Mouse (Mus musculus): ENCODE results near the gene Cep63. TPM values are rescaled to one million over a fixed set of nuclear protein-coding genes. Genes with fewer than 3 reads are reported as not detected.
A peak's percentile ranks its signal among the peaks of the same experiment; 100 is the strongest.

Gene Cep63
- polyA plus RNA-seq, 1 experiment from 2014 or later = 62.6 TPM

DNA sequence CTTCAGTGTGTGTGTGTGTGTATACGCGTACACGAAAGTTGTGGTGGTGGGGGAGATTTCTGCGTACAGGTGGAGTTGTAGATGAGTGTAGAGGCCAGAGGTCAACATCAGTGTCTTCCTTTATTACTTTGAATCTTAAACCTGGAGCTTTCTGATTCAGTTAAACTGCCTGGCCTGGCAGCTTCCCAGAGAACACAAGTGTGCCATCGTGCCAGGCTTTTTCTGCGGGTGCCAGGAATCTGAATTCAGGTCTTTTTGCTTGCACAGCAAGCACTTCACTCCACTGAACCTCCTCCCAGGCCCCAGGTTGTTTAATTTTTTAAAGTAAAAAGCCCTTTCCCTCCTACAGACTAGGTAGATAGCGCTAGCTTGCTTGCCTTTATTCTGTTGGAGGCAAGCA, 1.1 kb upstream of the Cep63 start:
- H3K9ac ChIP-seq (replicated peaks) = peak overlapping the region; percentile 98
- peak overlapping the region; percentile 80 for H3K4me2 ChIP-seq (replicated peaks)
- H3K36me3 ChIP-seq = 0 out of 2 replicates have a peak, but pooled peaks cover 6% of the 10 kb centered on the region
- H3K27ac ChIP-seq (replicated peaks) = no peak overlapping the region
- peaks cover 14% of the 10 kb centered on the region for H3K4me1 ChIP-seq
- H3K4me3 ChIP-seq = peak overlapping the region; percentile 85
- no peak for ATAC-seq (ENCODE audit: low FRiP score, low read depth)
- 92% methylated on average over 7 of the region's 7 CpGs for WGBS
- H3K9me3 ChIP-seq = no peaks in the 10 kb centered on the region
- no peaks in the 10 kb centered on the region for H3K27me3 ChIP-seq

DNA sequence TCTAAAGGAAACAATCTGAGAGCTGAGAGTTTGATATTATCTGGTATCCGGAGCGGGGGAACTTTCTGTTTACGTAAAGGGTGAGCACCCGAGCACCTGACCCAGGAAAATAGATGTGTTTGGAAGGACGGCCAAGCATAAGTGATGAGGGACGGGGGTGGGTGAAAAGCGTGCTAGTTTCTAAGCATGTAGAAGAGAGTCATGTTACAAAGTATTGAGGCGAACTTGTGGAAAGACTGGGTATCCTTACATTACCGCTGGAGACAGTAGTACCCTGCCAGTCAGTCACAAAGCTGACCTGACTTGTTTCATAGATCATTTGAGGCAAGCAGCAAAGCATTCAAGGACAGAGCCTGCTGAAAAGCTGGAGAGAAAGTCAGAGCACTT, 498 bp upstream of the Cep63 start:
- 0% methylated on average over 9 of the region's 9 CpGs for WGBS
- H3K36me3 ChIP-seq = 0 out of 2 replicates have a peak, but pooled peaks cover 6% of the 10 kb centered on the region
- peak overlapping the region; percentile 98 for H3K9ac ChIP-seq (replicated peaks)
- peaks cover 14% of the 10 kb centered on the region for H3K4me1 ChIP-seq
- ATAC-seq (ENCODE audit: low FRiP score, low read depth) = no peak
- no peaks in the 10 kb centered on the region for H3K27me3 ChIP-seq
- peak overlapping the region; percentile 97 for H3K27ac ChIP-seq (replicated peaks)
- peak overlapping the region; percentile 80 for H3K4me2 ChIP-seq (replicated peaks)
- peak overlapping the region; percentile 85 for H3K4me3 ChIP-seq
- H3K9me3 ChIP-seq = no peaks in the 10 kb centered on the region

DNA sequence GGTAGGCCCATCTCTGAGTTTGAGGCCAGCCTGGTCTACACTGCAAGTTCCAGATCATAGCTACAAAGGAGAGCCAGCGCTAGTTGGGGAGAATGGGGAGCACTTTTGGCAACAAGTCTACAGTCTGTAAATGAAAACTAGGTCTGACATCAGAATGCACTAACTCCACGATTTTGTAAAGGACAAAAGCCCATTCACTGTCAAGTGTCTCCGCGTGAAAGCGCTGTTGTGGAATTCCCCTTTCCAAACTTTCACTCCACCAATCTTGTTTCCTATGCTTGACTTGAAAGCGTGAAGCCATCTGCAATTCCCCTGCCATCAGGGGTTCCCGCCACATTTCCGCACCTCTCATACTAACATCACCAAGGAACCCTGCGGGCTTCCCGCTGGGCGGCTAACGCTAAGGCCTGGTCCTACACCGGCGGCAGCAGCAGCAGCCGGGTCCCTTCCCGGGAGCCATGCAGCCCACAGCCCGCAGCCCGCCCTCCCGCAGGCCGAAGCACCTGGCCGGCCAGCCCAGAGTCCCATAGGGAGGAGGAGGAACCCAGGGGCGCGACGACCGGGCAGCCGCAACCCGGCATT, 842 bp downstream of the Cep63 start:
- Histone ChIP-seq H3K4me2 (replicated peaks) (peak overlapping the region; percentile 80), H3K4me3 (peak overlapping the region; percentile 85), H3K27me3 (no peaks in the 10 kb centered on the region), H3K9ac (replicated peaks) (peak overlapping the region; percentile 98), H3K36me3 (no peaks in the 10 kb centered on the region), H3K27ac (replicated peaks) (peak overlapping the region; percentile 97), H3K9me3 (no peaks in the 10 kb centered on the region), H3K4me1 (peaks cover 14% of the 10 kb centered on the region)
- ATAC-seq (ENCODE audit: low FRiP score, low read depth) = peak; percentile 75; the same call in 1 of the 2 replicates
- under 1% methylated on average over 27 of the region's 27 CpGs for WGBS

DNA sequence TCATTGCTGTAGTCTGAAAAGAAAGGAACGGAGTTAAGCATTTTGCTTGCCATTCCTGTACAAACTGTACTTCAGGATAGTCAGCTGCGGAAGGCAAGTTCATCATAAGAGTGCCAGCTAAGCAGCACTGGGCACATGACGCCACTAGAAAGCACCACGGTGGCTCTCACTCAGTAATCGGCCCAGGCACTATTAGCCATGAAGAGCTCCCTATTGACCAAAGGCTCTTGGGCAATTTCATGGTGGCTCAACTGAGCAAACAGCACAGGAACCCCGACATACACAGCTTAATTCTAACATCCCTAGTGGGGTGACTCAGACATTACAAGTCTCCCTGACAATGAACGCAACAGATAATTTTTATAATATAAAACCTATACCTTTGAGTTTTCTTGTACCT, 2.8 kb downstream of the Cep63 start:
- Histone ChIP-seq H3K27ac (replicated peaks) (no peak overlapping the region), H3K27me3 (no peaks in the 10 kb centered on the region), H3K4me2 (replicated peaks) (no peak overlapping the region), H3K4me3 (no peak overlapping the region), H3K9ac (replicated peaks) (no peak overlapping the region), H3K36me3 (peaks cover 9% of the 10 kb centered on the region; the same call in 1 of the 2 replicates), H3K4me1 (peaks cover 14% of the 10 kb centered on the region), H3K9me3 (no peaks in the 10 kb centered on the region)
- WGBS = 81% methylated on average over 7 of the region's 7 CpGs
- ATAC-seq (ENCODE audit: low FRiP score, low read depth) = no peak

DNA sequence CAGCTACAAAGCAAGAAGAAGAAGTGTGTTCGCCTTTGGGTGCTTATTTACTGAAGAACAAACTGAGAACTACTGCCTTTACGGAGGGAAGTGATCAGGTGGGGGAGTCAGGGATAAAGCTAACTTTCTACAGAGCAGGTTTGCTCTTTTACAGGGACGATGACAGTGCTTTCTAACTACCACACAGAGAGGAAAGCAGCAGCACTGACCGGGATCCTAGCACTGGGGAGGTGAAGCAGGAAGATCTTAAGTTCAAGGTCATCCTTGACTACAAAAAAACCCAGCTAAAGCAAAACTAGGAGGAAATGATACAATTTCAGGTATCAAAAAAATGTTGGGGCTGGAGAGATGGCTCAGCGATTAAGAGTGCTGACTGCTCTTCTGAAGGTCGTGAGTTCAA, 3.5 kb downstream of the Cep63 start:
- no peaks in the 10 kb centered on the region for H3K27me3 ChIP-seq
- H3K9me3 ChIP-seq = no peaks in the 10 kb centered on the region
- H3K4me1 ChIP-seq = peaks cover 14% of the 10 kb centered on the region
- no peak overlapping the region for H3K4me3 ChIP-seq
- no peak overlapping the region for H3K9ac ChIP-seq (replicated peaks)
- ATAC-seq (ENCODE audit: low FRiP score, low read depth) = no peak
- H3K36me3 ChIP-seq = peaks cover 16% of the 10 kb centered on the region; the same call in 1 of the 2 replicates
- 88% methylated on average over 6 of the region's 6 CpGs for WGBS
- H3K4me2 ChIP-seq (replicated peaks) = no peak overlapping the region
- H3K27ac ChIP-seq (replicated peaks) = no peak overlapping the region; the same call in 1 of the 2 replicates

DNA sequence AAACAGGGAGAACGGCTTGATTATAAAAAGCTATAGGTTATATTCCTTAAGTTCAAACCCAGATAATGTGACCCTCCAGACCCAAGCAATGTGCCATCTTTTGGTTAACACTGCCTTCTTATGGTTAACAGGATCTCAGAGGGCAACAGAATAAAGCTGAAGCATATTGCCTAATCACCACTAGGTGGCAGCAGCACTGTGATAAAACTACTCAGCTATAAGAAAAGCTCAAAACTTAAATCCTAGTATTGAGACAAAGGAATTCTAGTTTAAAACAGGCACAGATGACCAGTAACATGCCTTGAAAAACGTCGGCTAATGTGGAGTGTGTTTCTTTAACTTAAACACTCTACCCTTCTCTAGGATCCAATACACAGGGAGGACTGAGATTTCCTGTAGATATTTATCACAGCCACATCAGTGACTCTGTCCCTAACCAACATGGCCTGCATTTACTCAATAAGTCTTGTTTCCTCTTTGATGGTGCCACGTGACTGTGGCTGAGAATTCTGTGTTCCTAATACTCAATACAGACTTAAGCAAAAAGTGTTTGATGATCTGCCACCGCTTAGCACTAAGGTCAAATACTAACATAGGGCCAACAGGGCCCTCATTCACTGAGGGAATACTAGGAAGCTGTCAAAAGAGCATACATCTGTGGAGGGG, 4.0 kb downstream of the Cep63 start:
- peaks cover 9% of the 10 kb centered on the region for H3K4me1 ChIP-seq
- H3K9me3 ChIP-seq = no peaks in the 10 kb centered on the region
- no peak overlapping the region for H3K9ac ChIP-seq (replicated peaks)
- WGBS = 39% methylated on average over 5 of the region's 5 CpGs
- no peak for ATAC-seq (ENCODE audit: low FRiP score, low read depth)
- H3K4me3 ChIP-seq = no peak overlapping the region
- peaks cover 21% of the 10 kb centered on the region; the same call in 1 of the 2 replicates for H3K36me3 ChIP-seq
- no peak overlapping the region for H3K4me2 ChIP-seq (replicated peaks)
- no peaks in the 10 kb centered on the region for H3K27me3 ChIP-seq
- no peak overlapping the region; the same call in 1 of the 2 replicates for H3K27ac ChIP-seq (replicated peaks)

DNA sequence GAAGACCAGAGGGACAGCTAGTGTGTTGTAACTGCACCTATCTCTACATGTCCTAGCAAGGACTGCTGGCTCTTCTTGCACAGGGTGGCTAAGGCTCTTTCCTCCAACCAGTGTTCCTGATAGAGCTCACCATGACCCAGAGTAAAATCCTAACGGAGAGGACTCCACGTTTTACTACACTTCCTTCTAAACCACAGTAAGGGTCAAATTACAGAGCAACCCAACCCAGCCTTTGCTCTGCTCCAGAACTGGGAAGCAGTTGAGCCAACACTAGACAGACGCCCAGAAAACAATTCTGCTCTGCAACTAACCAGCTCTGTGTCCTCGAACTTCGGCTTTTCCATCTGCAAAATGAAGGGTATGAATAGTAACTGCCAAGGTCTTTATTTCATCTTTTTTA, 4.9 kb downstream of the Cep63 start:
- Histone ChIP-seq H3K27me3 (no peaks in the 10 kb centered on the region), H3K4me3 (no peak overlapping the region), H3K4me1 (peaks cover 4% of the 10 kb centered on the region; the same call in 1 of the 2 replicates), H3K4me2 (replicated peaks) (no peak overlapping the region), H3K9me3 (no peaks in the 10 kb centered on the region), H3K27ac (replicated peaks) (no peak overlapping the region), H3K9ac (replicated peaks) (no peak overlapping the region), H3K36me3 (peaks cover 28% of the 10 kb centered on the region)
- 76% methylated on average over 5 of the region's 5 CpGs for WGBS
- ATAC-seq (ENCODE audit: low FRiP score, low read depth) = no peak

DNA sequence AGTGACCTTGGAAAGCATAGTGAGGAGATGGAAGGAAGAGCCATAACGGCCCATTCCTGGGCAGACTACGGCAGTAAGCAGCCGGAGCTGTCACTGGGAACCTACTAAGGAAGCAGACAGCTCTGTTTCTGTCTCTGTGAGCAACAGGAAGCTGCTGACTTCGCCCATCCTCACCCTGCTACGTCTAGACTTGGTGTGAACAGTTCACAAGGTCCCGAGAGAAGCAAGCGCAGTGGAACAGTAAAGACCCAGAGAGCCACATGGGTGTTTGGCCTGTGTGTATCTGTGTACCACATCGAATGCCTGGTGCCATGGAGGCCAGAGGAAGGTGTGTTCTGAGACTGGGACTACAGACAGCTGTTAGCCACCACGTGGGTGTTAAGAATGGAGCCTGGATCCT, 10.1 kb downstream of the Cep63 start:
- Histone ChIP-seq H3K9me3 (no peaks in the 10 kb centered on the region), H3K4me1 (no peaks in the 10 kb centered on the region), H3K36me3 (peaks cover 67% of the 10 kb centered on the region), H3K4me3 (no peak overlapping the region), H3K4me2 (replicated peaks) (no peak overlapping the region), H3K27ac (replicated peaks) (no peak overlapping the region), H3K9ac (replicated peaks) (no peak overlapping the region), H3K27me3 (no peaks in the 10 kb centered on the region)
- no peak for ATAC-seq (ENCODE audit: low FRiP score, low read depth)
- WGBS = 83% methylated on average over 9 of the region's 9 CpGs

DNA sequence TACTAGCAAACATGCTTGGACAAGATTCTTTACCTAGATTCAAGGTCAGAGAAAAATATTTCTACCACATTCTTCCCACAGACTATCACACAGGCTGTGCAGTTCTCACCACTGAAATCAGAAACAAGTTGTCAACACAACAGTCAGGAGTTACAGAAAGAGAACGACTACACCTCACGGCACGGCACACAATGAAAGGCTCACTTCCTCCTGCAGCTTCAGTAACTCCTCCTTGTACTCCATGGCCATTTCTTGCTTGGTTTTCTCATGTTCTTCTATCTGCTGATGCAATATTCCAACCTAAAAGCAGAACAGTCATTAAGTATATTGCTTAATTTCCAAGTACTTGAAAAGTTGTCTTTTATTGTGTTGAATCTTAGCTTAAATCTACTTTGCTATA, 11.3 kb downstream of the Cep63 start:
- no peak for ATAC-seq (ENCODE audit: low FRiP score, low read depth)
- WGBS = 97% methylated on average over 3 of the region's 3 CpGs
- no peak overlapping the region for H3K4me2 ChIP-seq (replicated peaks)
- H3K9ac ChIP-seq (replicated peaks) = no peak overlapping the region
- no peaks in the 10 kb centered on the region for H3K27me3 ChIP-seq
- no peaks in the 10 kb centered on the region for H3K4me1 ChIP-seq
- H3K4me3 ChIP-seq = no peak overlapping the region
- no peak overlapping the region for H3K27ac ChIP-seq (replicated peaks)
- no peaks in the 10 kb centered on the region for H3K9me3 ChIP-seq
- peaks cover 75% of the 10 kb centered on the region for H3K36me3 ChIP-seq

DNA sequence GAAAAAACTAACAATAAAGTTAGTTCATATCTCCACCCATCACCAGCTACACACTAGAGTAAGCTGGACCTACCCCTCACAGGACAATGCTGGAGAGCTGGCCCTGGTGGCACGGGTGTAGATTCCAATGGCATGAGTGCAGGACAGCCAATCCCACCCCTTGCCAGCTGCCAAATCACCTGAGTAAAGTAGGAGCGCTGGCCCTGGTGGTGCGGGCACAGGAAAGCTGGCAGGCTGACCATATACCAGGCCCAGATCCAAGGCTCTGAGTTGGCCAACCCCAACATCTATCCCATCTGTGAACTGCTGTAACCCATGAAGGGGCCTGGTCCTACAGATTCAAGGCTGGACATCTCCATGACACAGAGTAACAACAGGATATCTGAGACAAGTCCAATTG, 17.1 kb downstream of the Cep63 start:
- WGBS = 85% methylated on average over 3 of the region's 3 CpGs
- Histone ChIP-seq H3K4me2 (replicated peaks) (no peak overlapping the region), H3K27ac (replicated peaks) (no peak overlapping the region), H3K36me3 (peaks cover 42% of the 10 kb centered on the region), H3K4me3 (no peak overlapping the region), H3K9me3 (no peaks in the 10 kb centered on the region), H3K4me1 (no peaks in the 10 kb centered on the region), H3K27me3 (no peaks in the 10 kb centered on the region), H3K9ac (replicated peaks) (no peak overlapping the region)
- ATAC-seq (ENCODE audit: low FRiP score, low read depth) = no peak

DNA sequence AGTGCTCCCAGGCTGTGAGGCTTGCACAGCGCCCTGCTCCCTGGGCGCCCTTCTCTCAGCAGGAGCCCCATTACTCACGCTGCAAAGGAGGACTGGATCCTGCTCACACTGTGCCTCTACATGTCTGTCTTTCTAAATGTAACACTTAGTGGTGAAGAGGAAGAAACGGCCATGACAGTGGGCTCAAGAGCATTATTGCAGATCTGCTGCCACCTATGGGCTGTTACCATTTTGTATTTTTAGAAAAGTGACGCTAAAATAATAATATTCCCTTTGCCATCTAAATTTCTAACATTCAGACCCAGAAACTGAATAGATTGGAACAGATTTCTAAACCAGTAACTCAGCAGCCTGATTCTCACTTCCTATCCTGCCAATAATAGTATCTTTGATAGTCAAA, 18.9 kb downstream of the Cep63 start:
- H3K27me3 ChIP-seq = no peaks in the 10 kb centered on the region
- ATAC-seq (ENCODE audit: low FRiP score, low read depth) = no peak
- no peak overlapping the region for H3K4me3 ChIP-seq
- no peaks in the 10 kb centered on the region for H3K9me3 ChIP-seq
- WGBS = 61% methylated on average over 5 of the region's 5 CpGs
- H3K4me1 ChIP-seq = no peaks in the 10 kb centered on the region
- H3K9ac ChIP-seq (replicated peaks) = no peak overlapping the region
- no peak overlapping the region for H3K4me2 ChIP-seq (replicated peaks)
- H3K27ac ChIP-seq (replicated peaks) = no peak overlapping the region
- peaks cover 31% of the 10 kb centered on the region for H3K36me3 ChIP-seq

DNA sequence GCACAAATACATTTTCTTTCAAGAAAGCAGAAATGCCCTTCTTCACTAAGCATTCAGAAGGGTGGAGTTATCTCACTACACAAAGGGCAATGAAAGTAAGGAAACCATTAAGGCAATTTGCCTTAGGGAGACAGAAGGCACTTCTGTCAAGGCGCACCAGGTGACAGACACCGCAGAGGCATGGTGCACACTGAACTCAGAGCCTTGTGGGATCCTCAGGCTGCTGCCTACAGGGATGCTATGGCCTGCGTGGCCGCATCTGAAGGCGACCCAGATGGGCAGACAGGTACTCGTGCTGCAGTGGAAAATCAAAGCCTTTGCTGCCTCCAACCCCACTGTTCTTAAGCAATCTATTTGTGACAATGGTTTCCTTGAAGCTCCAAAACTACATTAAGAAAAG, 21.2 kb downstream of the Cep63 start:
- 83% methylated on average over 6 of the region's 6 CpGs for WGBS
- peaks cover 29% of the 10 kb centered on the region for H3K36me3 ChIP-seq
- H3K27me3 ChIP-seq = no peaks in the 10 kb centered on the region
- H3K9me3 ChIP-seq = no peaks in the 10 kb centered on the region
- no peak overlapping the region for H3K4me3 ChIP-seq
- H3K9ac ChIP-seq (replicated peaks) = no peak overlapping the region
- ATAC-seq (ENCODE audit: low FRiP score, low read depth) = no peak
- H3K4me1 ChIP-seq = no peaks in the 10 kb centered on the region
- H3K4me2 ChIP-seq (replicated peaks) = no peak overlapping the region
- H3K27ac ChIP-seq (replicated peaks) = no peak overlapping the region

Data from midbrain, embryonic 12.5 days (tissue).